Mouse (Mus musculus) intestine, postnatal 0 days (tissue): ENCODE results near the gene Kdelr1. TPM values are rescaled to one million over a fixed set of nuclear protein-coding genes. Genes with fewer than 3 reads are reported as not detected.

Source experiments
- ATAC-seq: fragments of 200-750 bp; cut with Nextera tagmentation; 2 replicates; pipeline ENCODE4 v1.8.0; 2017; ENCODE audit warnings: mild to moderate bottlenecking, moderate TSS enrichment, moderate library complexity
- H3K27ac ChIP-seq: fragments of 300-500 bp; sonication (generic); 2 replicates; pipeline ENCODE4 v1.5.1; 2014; ENCODE audit warnings: mild to moderate bottlenecking, low read depth, low read length, moderate library complexity
- H3K27me3 ChIP-seq: fragments of 300-500 bp; sonication (generic); replicated peaks from 2 replicates; pipeline ENCODE4 v1.6.1; 2014; ENCODE audit warnings: low read length, mixed read lengths; ENCODE audit not compliant: control insufficient read depth, insufficient read depth
- H3K36me3 ChIP-seq: fragments of 300-500 bp; sonication (generic); 2 replicates; pipeline ENCODE4 v1.6.1; 2014; ENCODE audit warnings: mild to moderate bottlenecking, moderate library complexity; ENCODE audit not compliant: control insufficient read depth, insufficient read depth
- H3K4me1 ChIP-seq: fragments of 300-500 bp; sonication (generic); replicated peaks from 2 replicates; pipeline ENCODE4 v1.6.1; 2014; ENCODE audit warnings: antibody characterized with exemption, low read length, mixed read lengths; ENCODE audit not compliant: control insufficient read depth, insufficient read depth
- H3K4me2 ChIP-seq: fragments of 300-500 bp; sonication (generic); replicated peaks from 2 replicates; pipeline ENCODE4 v1.6.1; 2014; ENCODE audit warnings: low read depth, mild to moderate bottlenecking, moderate library complexity
- H3K4me3 ChIP-seq: fragments of 300-500 bp; sonication (generic); 2 replicates; pipeline ENCODE4 v1.5.1; 2014; ENCODE audit warnings: low read depth, low read length
- H3K9ac ChIP-seq: fragments of 300-500 bp; sonication (generic); 2 replicates; pipeline ENCODE4 v1.6.1; 2014; ENCODE audit warnings: mild to moderate bottlenecking, low read depth, low read length
- H3K9me3 ChIP-seq: fragments of 300-500 bp; sonication (generic); 2 replicates; pipeline ENCODE4 v1.6.1; 2016; ENCODE audit warnings: mixed run types; ENCODE audit not compliant: control insufficient read depth
- CTCF ChIP-seq: sonication (generic); IDR thresholded peaks from 2 replicates; pipeline ENCODE4 v1.5.1; 2016; ENCODE audit warnings: low read depth, mild to moderate bottlenecking, control low read depth, antibody characterized with exemption, moderate library complexity
- WGBS: fragments of 180-500 bp; shearing (Covaris S2); extraction: QIAGEN DNeasy Blood & Tissue Kit; methylation state at CpG from one replicate; pipeline ENCODE4 v1.1.7; 2014; 5-methylcytosine and 5-hydroxymethylcytosine counted together
- polyA plus RNA-seq: library from polyadenylated mRNA; unstranded; fragments of >200 nt; fragmentation: Nextera tagmentation; extraction: Ambion mirVana; gene quantifications from 2 replicates; pipeline ENCODE4 v1.2.1, GENCODE M21; 2015

Gene Kdelr1
- polyA plus RNA-seq, 1 experiment from 2014 or later = 107 TPM

- no peak for ATAC-seq
- H3K27ac ChIP-seq = no peak overlapping the region
- no peaks in the 10 kb centered on the region; the same call in 1 of the 2 replicates for H3K4me1 ChIP-seq
- H3K9ac ChIP-seq = 0 out of 2 replicates have a peak overlapping the region, but pooled peaks have one; percentile 1
- peaks cover 8% of the 10 kb centered on the region; the same call in 1 of the 2 replicates for H3K36me3 ChIP-seq
- no peaks in the 10 kb centered on the region for H3K9me3 ChIP-seq
- no peak for TF ChIP-seq CTCF
- 0% methylated on average over 84 of the region's 86 CpGs for WGBS
- H3K27me3 ChIP-seq = peaks cover 37% of the 10 kb centered on the region
- H3K4me2 ChIP-seq = peak overlapping the region; percentile 74
- peak overlapping the region; percentile 46 for H3K4me3 ChIP-seq
Observed at GRCm38 (mm10) chr7:45833148-45833790, 39.3 kb upstream of the Kdelr1 start.

DNA sequence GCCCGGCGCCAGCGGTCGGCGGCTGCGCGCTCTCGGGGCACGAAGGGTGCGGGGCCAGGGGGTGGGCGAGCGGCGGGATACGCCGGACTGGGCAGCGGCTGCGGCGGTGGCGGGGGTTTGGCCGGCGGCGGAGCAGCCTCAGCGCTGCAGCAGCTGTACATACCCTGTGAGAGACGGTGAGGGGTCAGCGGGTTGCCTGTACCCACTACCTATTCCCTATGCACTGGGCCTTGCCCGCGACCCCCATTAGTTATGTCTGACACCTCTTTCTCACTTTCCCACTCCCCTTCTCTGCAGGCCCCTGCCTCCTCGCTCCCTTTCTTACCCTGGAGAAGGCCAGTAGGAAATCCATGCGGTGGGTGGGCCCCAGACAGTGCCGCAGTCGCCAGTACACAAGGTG, 38.6 kb upstream of the Kdelr1 start:
- Histone ChIP-seq H3K4me3 (peak overlapping the region; percentile 46), H3K36me3 (0 out of 2 replicates have a peak, but pooled peaks cover 1% of the 10 kb centered on the region), H3K9me3 (no peaks in the 10 kb centered on the region), H3K27me3 (peaks cover 37% of the 10 kb centered on the region), H3K9ac (no peak overlapping the region), H3K27ac (no peak overlapping the region), H3K4me2 (peak overlapping the region; percentile 74), H3K4me1 (no peaks in the 10 kb centered on the region; the same call in 1 of the 2 replicates)
- ATAC-seq = no peak
- no peak for TF ChIP-seq CTCF
- WGBS = 7% methylated on average over 31 of the region's 31 CpGs

DNA sequence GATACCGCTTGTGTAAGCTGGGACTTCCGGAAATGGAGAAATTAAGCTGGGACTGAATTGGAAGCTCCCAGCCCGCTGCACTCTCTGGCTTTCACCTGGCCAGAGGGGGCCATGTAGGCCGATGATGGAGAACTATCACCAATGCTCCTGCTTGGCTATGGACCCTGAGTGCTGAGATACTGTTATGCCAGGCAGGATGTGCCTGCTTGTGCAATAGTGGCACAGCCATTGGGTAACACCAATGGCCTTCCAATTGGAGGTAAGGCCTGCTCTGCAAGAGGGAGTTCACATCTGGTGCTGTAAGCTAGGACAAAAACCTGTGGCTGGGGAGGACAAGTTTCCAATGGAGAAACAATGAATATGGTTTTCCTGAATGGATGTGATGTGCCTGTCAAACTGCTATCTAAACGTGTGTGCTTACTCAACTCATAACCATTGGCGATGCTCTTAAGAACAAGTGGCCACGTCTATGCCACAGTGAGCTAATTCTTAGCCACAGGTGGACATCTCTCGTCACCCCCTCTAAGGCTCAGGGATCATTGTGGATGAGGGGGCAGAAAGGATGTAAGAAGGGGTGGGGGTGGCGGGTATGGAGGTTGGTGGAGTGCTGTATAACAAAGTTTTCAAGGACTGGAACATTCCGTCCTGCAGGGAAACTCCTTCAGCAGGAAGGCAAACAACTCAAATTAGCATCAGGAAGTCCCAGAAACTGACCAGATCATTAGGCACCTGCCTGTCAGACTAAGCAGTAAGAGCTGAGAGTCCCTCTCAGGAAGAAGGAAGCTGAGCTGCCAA, 29.4 kb upstream of the Kdelr1 start:
- Histone ChIP-seq H3K27me3 (0 out of 2 replicates have a peak, but pooled peaks cover 3% of the 10 kb centered on the region), H3K27ac (no peak overlapping the region), H3K4me2 (no peak overlapping the region), H3K4me1 (no peaks in the 10 kb centered on the region), H3K9me3 (no peaks in the 10 kb centered on the region), H3K9ac (no peak overlapping the region), H3K4me3 (no peak overlapping the region), H3K36me3 (no peaks in the 10 kb centered on the region)
- WGBS = 82% methylated on average over 10 of the region's 10 CpGs
- TF ChIP-seq CTCF = no peak
- ATAC-seq = no peak

DNA sequence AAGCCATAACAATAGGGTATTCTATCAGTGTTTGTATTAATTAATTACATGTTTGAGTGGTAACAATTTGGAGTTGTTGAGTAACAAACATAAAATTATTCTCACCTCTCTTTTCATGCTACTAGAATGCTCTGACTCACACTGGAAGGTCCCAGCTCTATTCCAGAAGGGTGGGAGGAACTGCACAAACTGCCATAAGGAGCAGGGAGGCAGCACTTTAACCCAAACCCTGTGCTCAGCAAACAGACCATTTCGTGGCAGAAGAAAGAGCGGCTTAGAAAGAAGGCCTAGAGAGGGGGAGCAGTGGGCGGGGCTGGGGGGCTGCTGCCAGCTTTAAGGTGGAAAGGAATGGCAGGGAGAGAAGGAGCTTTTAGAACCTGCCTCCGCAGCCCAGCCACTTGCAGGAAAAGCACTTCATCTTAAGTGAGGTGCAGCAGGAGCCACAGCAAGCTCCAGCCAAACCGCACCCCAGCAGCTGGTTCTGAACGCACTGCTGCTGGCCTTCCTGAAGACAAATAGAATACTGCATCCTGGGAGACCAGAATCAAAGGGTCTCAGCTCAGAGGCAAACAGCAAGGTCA, 24.0 kb upstream of the Kdelr1 start:
- no peak for TF ChIP-seq CTCF
- Histone ChIP-seq H3K27me3 (0 out of 2 replicates have a peak, but pooled peaks cover 3% of the 10 kb centered on the region), H3K4me3 (no peak overlapping the region), H3K4me1 (no peaks in the 10 kb centered on the region), H3K9ac (no peak overlapping the region), H3K9me3 (no peaks in the 10 kb centered on the region), H3K27ac (no peak overlapping the region), H3K4me2 (no peak overlapping the region), H3K36me3 (no peaks in the 10 kb centered on the region)
- 18% methylated on average over 6 of the region's 6 CpGs for WGBS
- no peak for ATAC-seq

DNA sequence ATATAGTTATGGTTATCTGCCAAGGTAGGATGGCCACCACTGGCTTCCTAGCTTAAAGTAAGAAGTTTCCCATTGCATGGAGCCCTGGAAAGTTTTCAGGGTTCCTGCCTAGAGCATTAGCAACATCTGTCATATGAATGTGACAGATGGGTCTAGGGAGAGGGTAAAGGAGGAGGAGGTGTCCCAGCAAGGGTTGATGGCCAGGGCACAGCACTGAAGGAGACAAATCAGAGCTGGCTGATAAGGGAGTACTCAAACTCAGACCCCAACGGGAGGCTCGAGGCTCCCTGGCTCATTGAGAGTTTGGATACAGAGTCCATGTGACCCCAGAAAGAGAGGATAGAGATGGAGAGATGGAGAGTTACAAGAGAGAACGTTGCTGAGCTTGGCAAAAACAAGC, 21.9 kb upstream of the Kdelr1 start:
- Histone ChIP-seq H3K27ac (no peak overlapping the region), H3K9me3 (no peaks in the 10 kb centered on the region), H3K4me2 (no peak overlapping the region), H3K4me3 (no peak overlapping the region), H3K4me1 (no peaks in the 10 kb centered on the region), H3K9ac (no peak overlapping the region), H3K27me3 (0 out of 2 replicates have a peak, but pooled peaks cover 3% of the 10 kb centered on the region), H3K36me3 (0 out of 2 replicates have a peak, but pooled peaks cover 4% of the 10 kb centered on the region)
- no peak for ATAC-seq
- WGBS = 67% methylated on average over 3 of the region's 3 CpGs
- no peak for TF ChIP-seq CTCF

- Histone ChIP-seq H3K27ac (no peak overlapping the region), H3K4me1 (no peaks in the 10 kb centered on the region), H3K9ac (no peak overlapping the region), H3K27me3 (peaks cover 14% of the 10 kb centered on the region), H3K4me2 (no peak overlapping the region), H3K9me3 (no peaks in the 10 kb centered on the region), H3K36me3 (0 out of 2 replicates have a peak, but pooled peaks cover 4% of the 10 kb centered on the region), H3K4me3 (no peak overlapping the region)
- ATAC-seq = no peak
- TF ChIP-seq CTCF = no peak
- WGBS = 82% methylated on average over 12 of the region's 12 CpGs
Observed at GRCm38 (mm10) chr7:45853089-45853488, 19.5 kb upstream of the Kdelr1 start.
